Mouse (Mus musculus): ENCODE measurements at regions not wholly inside any gene's neighbourhood (a gene's known extent, or its start where the extent isn't known, plus 50 kb on each side); places are given as distances from the start of the nearest gene placed in this dataset.
A peak's percentile ranks its signal among the peaks of the same experiment; 100 is the strongest.

GRCm38 (mm10) chr10:17417394-17417793 is 305.6 kb upstream of the Cited2 start:
- H3K4me1 ChIP-seq: no peaks in the 10 kb centered on the region
- no peak overlapping the region for H3K4me3 ChIP-seq
- H3K9me3 ChIP-seq: no peaks in the 10 kb centered on the region
- no peaks in the 10 kb centered on the region for H3K36me3 ChIP-seq
- no peak overlapping the region for H3K4me2 ChIP-seq
- ATAC-seq (ENCODE audit: extremely low read depth, insufficient number of reproducible peaks, low FRiP score, low TSS enrichment): no peak
- H3K27ac ChIP-seq (replicated peaks): no peak overlapping the region
- WGBS: 74% methylated on average over 1 of the region's 1 CpGs
- no peak overlapping the region for H3K9ac ChIP-seq
- H3K27me3 ChIP-seq (replicated peaks): no peaks in the 10 kb centered on the region

GRCm38 (mm10) chr10:17418227-17418685 is 304.8 kb upstream of the Cited2 start:
- no peak overlapping the region for H3K27ac ChIP-seq (replicated peaks)

GRCm38 (mm10) chr10:17423584-17424278 is 299.3 kb upstream of the Cited2 start:
- no peak for ATAC-seq (ENCODE audit: extremely low read depth, insufficient number of reproducible peaks, low FRiP score, low TSS enrichment)
- 48% methylated on average over 4 of the region's 4 CpGs for WGBS

More at GRCm38 (mm10) chr10:17418227-17418685, 304.8 kb upstream of the Cited2 start:
- H3K4me1 ChIP-seq: no peaks in the 10 kb centered on the region
- H3K27me3 ChIP-seq (replicated peaks): no peaks in the 10 kb centered on the region
- no peak overlapping the region for H3K9ac ChIP-seq
- no peak for ATAC-seq (ENCODE audit: extremely low read depth, insufficient number of reproducible peaks, low FRiP score, low TSS enrichment)
- H3K36me3 ChIP-seq: no peaks in the 10 kb centered on the region
- 74% methylated on average over 7 of the region's 7 CpGs for WGBS
- H3K4me3 ChIP-seq: no peak overlapping the region
- H3K4me2 ChIP-seq: no peak overlapping the region
- H3K9me3 ChIP-seq: no peaks in the 10 kb centered on the region

GRCm38 (mm10) chr10:17426197-17426596 is 296.8 kb upstream of the Cited2 start:
- no peaks in the 10 kb centered on the region for H3K27me3 ChIP-seq (replicated peaks)
- no peaks in the 10 kb centered on the region for H3K9me3 ChIP-seq
- H3K9ac ChIP-seq: no peak overlapping the region
- no peaks in the 10 kb centered on the region for H3K36me3 ChIP-seq
- ATAC-seq (ENCODE audit: extremely low read depth, insufficient number of reproducible peaks, low FRiP score, low TSS enrichment): no peak
- no peak overlapping the region for H3K4me2 ChIP-seq
- no peaks in the 10 kb centered on the region for H3K4me1 ChIP-seq
- H3K4me3 ChIP-seq: no peak overlapping the region
- WGBS: 50% methylated on average over 3 of the region's 3 CpGs
- H3K27ac ChIP-seq (replicated peaks): no peak overlapping the region

More at GRCm38 (mm10) chr10:17423584-17424278, 299.3 kb upstream of the Cited2 start:
- no peak overlapping the region for H3K9ac ChIP-seq
- no peaks in the 10 kb centered on the region for H3K9me3 ChIP-seq
- H3K36me3 ChIP-seq: no peaks in the 10 kb centered on the region
- no peak overlapping the region for H3K4me3 ChIP-seq
- no peaks in the 10 kb centered on the region for H3K4me1 ChIP-seq
- H3K27me3 ChIP-seq (replicated peaks): no peaks in the 10 kb centered on the region
- no peak overlapping the region for H3K4me2 ChIP-seq
- no peak overlapping the region for H3K27ac ChIP-seq (replicated peaks)

GRCm38 (mm10) chr10:17427316-17427715 is 295.7 kb upstream of the Cited2 start:
- no peak overlapping the region for H3K4me3 ChIP-seq
- no peaks in the 10 kb centered on the region for H3K9me3 ChIP-seq
- H3K9ac ChIP-seq: no peak overlapping the region
- no peaks in the 10 kb centered on the region for H3K4me1 ChIP-seq
- H3K36me3 ChIP-seq: no peaks in the 10 kb centered on the region
- no peak overlapping the region for H3K4me2 ChIP-seq
- no peaks in the 10 kb centered on the region for H3K27me3 ChIP-seq (replicated peaks)
- no peak overlapping the region for H3K27ac ChIP-seq (replicated peaks)
- no peak for ATAC-seq (ENCODE audit: extremely low read depth, insufficient number of reproducible peaks, low FRiP score, low TSS enrichment)

GRCm38 (mm10) chr10:17428315-17428714 is 294.7 kb upstream of the Cited2 start:
- Histone ChIP-seq H3K4me3 (no peak overlapping the region), H3K4me2 (no peak overlapping the region), H3K9me3 (no peaks in the 10 kb centered on the region), H3K27me3 (replicated peaks) (no peaks in the 10 kb centered on the region), H3K9ac (no peak overlapping the region), H3K4me1 (no peaks in the 10 kb centered on the region), H3K27ac (replicated peaks) (no peak overlapping the region), H3K36me3 (no peaks in the 10 kb centered on the region)
- ATAC-seq (ENCODE audit: extremely low read depth, insufficient number of reproducible peaks, low FRiP score, low TSS enrichment): no peak
- WGBS: 70% methylated on average over 3 of the region's 3 CpGs

GRCm38 (mm10) chr10:17431068-17431467 is 291.9 kb upstream of the Cited2 start:
- no peaks in the 10 kb centered on the region for H3K36me3 ChIP-seq
- H3K27me3 ChIP-seq (replicated peaks): no peaks in the 10 kb centered on the region
- no peaks in the 10 kb centered on the region for H3K9me3 ChIP-seq
- no peak overlapping the region for H3K27ac ChIP-seq (replicated peaks)
- H3K4me2 ChIP-seq: no peak overlapping the region
- H3K9ac ChIP-seq: no peak overlapping the region
- 60% methylated on average over 8 of the region's 8 CpGs for WGBS
- no peaks in the 10 kb centered on the region for H3K4me1 ChIP-seq
- H3K4me3 ChIP-seq: no peak overlapping the region
- no peak for ATAC-seq (ENCODE audit: extremely low read depth, insufficient number of reproducible peaks, low FRiP score, low TSS enrichment)

- Histone ChIP-seq H3K27ac (replicated peaks) (no peak overlapping the region), H3K9ac (no peak overlapping the region), H3K4me2 (no peak overlapping the region), H3K4me1 (no peaks in the 10 kb centered on the region), H3K27me3 (replicated peaks) (no peaks in the 10 kb centered on the region), H3K4me3 (no peak overlapping the region), H3K9me3 (no peaks in the 10 kb centered on the region), H3K36me3 (no peaks in the 10 kb centered on the region)
- WGBS: 75% methylated on average over 4 of the region's 4 CpGs
- no peak for ATAC-seq (ENCODE audit: extremely low read depth, insufficient number of reproducible peaks, low FRiP score, low TSS enrichment)
Measured at GRCm38 (mm10) chr10:17434098-17434497, 288.9 kb upstream of the Cited2 start.

GRCm38 (mm10) chr10:17450240-17450639 is 272.8 kb upstream of the Cited2 start:
- Histone ChIP-seq H3K36me3 (no peaks in the 10 kb centered on the region), H3K27me3 (replicated peaks) (no peaks in the 10 kb centered on the region), H3K9me3 (no peaks in the 10 kb centered on the region; the same call in 1 of the 2 replicates), H3K27ac (replicated peaks) (no peak overlapping the region), H3K4me2 (no peak overlapping the region), H3K4me1 (peaks cover 6% of the 10 kb centered on the region; the same call in 1 of the 2 replicates), H3K9ac (no peak overlapping the region), H3K4me3 (no peak overlapping the region)
- WGBS: 48% methylated on average over 4 of the region's 4 CpGs
- no peak for ATAC-seq (ENCODE audit: extremely low read depth, insufficient number of reproducible peaks, low FRiP score, low TSS enrichment)

GRCm38 (mm10) chr10:17470880-17471279 is 252.1 kb upstream of the Cited2 start:
- no peaks in the 10 kb centered on the region for H3K9me3 ChIP-seq
- no peak overlapping the region for H3K4me2 ChIP-seq
- no peak for ATAC-seq (ENCODE audit: extremely low read depth, insufficient number of reproducible peaks, low FRiP score, low TSS enrichment)
- no peak overlapping the region for H3K9ac ChIP-seq
- no peak overlapping the region for H3K27ac ChIP-seq (replicated peaks)
- no peaks in the 10 kb centered on the region for H3K27me3 ChIP-seq (replicated peaks)
- H3K4me3 ChIP-seq: no peak overlapping the region
- no peaks in the 10 kb centered on the region for H3K36me3 ChIP-seq
- peaks cover 12% of the 10 kb centered on the region for H3K4me1 ChIP-seq
- 80% methylated on average over 4 of the region's 4 CpGs for whole genome bisulfite sequencing

- Histone ChIP-seq H3K27me3 (replicated peaks) (no peaks in the 10 kb centered on the region), H3K9me3 (no peaks in the 10 kb centered on the region), H3K4me1 (peaks cover 20% of the 10 kb centered on the region), H3K36me3 (no peaks in the 10 kb centered on the region), H3K4me2 (0 out of 2 replicates have a peak overlapping the region, but pooled peaks have one; percentile 11), H3K9ac (peak overlapping the region; percentile 1; the same call in 1 of the 2 replicates), H3K4me3 (no peak overlapping the region), H3K27ac (replicated peaks) (no peak overlapping the region)
- ATAC-seq (ENCODE audit: extremely low read depth, insufficient number of reproducible peaks, low FRiP score, low TSS enrichment): no peak
- WGBS: 17% methylated on average over 5 of the region's 5 CpGs
Measured at GRCm38 (mm10) chr10:17472536-17472935, 250.5 kb upstream of the Cited2 start.

- H3K9ac ChIP-seq: no peak overlapping the region
- no peak overlapping the region for H3K27ac ChIP-seq (replicated peaks)
- no peak for ATAC-seq (ENCODE audit: extremely low read depth, insufficient number of reproducible peaks, low FRiP score, low TSS enrichment)
- peaks cover 30% of the 10 kb centered on the region for H3K4me1 ChIP-seq
- H3K36me3 ChIP-seq: no peaks in the 10 kb centered on the region
- H3K9me3 ChIP-seq: no peaks in the 10 kb centered on the region
- H3K27me3 ChIP-seq (replicated peaks): no peaks in the 10 kb centered on the region
- no peak overlapping the region for H3K4me2 ChIP-seq
- H3K4me3 ChIP-seq: no peak overlapping the region
- 75% methylated on average over 3 of the region's 3 CpGs for WGBS
Measured at GRCm38 (mm10) chr10:17475976-17476375, 247.0 kb upstream of the Cited2 start.
